ENCODE assay signal across 8 mouse cellular contexts in the genomic region with DNA sequence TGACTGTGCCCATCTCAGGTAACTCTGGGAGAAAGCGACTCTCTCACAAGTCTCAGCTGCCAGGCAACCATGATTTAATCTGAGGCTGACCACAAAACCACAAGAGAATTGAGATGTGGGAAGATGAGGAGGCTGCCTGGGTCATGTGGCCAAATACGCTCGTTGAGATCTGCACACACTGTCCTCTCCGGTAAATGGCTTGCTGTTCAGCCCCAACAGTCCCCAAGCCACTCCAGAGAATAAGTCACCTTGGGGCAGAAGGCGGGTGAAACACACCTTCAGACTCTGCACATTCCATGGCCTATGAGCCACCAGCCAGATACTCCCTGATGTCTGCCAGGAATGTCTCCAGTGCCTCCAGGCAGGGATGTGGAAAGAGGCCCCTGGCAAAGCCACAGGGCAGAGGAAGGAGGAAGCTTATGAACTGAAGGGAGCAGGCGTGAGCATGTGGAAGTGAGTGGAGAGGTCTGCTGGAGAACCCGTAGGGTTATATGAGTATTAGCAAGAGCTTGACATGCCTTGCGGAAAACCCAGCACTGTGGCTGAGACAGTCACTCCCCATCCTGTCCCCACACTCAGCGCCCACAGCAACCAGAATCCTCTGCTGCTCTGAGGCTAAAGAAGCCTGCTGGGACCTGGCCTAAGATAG.
DNase-seq lines count a peak whose midpoint lies in the region; ATAC-seq lines count a peak whose summit lies in the region.

No protein-coding gene starts in this region.

- WGBS in limb, embryonic 12.5 days, result 66% methylated on average over 9 of the region's 9 CpGs
- 55% methylated on average over 9 of the region's 9 CpGs for WGBS in midbrain, embryonic 16.5 days

- no peaks in the 10 kb centered on the region for H3K27me3 ChIP-seq in limb, embryonic 12.5 days
- H3K27me3 ChIP-seq in midbrain, embryonic 16.5 days (ENCODE audit: control insufficient read depth, insufficient read depth, low read depth, low read length), result no peaks in the 10 kb centered on the region

- ATAC-seq in hematopoietic stem cell, adult 5-6 weeks (replicated peaks in 1 of 2; ENCODE audit: insufficient read depth in 1 of 2, low FRiP score in 2 of 2, low TSS enrichment in 1 of 2, low read depth in 1 of 2, poor library complexity in 2 of 2, severe bottlenecking in 2 of 2), result peak; percentile 33 to 34
- peak; percentile 22; the same call in 1 of the 2 replicates for ATAC-seq in limb, embryonic 12.5 days (ENCODE audit: insufficient number of reproducible peaks, insufficient read depth, low FRiP score, low TSS enrichment, low read depth)
- no peak for ATAC-seq in midbrain, embryonic 16.5 days

- peaks cover 17% of the 10 kb centered on the region for H3K4me1 ChIP-seq in limb, embryonic 12.5 days (replicated peaks)
- peaks cover 9% of the 10 kb centered on the region for H3K4me1 ChIP-seq in midbrain, embryonic 16.5 days (ENCODE audit: control insufficient read depth, insufficient read depth, low read length)

- DNase-seq in adrenal gland, adult 2 months, result peak; percentile 20
- no peak for DNase-seq in adrenal gland, adult 18-20 months (ENCODE audit: low spot score in 2 of 2)
- peak; percentile 84 for DNase-seq in ZHBTc4 (ENCODE audit: low read depth, low spot score)
- DNase-seq in testis, postnatal 14 days (ENCODE audit: low spot score), result no peak
- no peak for DNase-seq in layer of hippocampus, postnatal 14 days (ENCODE audit: low spot score in 2 of 2)

- H3K9ac ChIP-seq in limb, embryonic 12.5 days (replicated peaks), result peak overlapping the region; percentile 6; the same call in 1 of the 2 replicates
- H3K9ac ChIP-seq in midbrain, embryonic 16.5 days (ENCODE audit: low read depth, low read length), result no peak overlapping the region; the same call in 1 of the 2 replicates

- 0 out of 2 replicates have a peak overlapping the region, but pooled peaks have one; percentile 1 for H3K4me3 ChIP-seq in limb, embryonic 12.5 days (replicated peaks)
- peak overlapping the region; percentile 12; the same call in 1 of the 2 replicates for H3K4me3 ChIP-seq in midbrain, embryonic 16.5 days (ENCODE audit: low read depth, low read length)

- no peaks in the 10 kb centered on the region for H3K9me3 ChIP-seq in limb, embryonic 12.5 days
- H3K9me3 ChIP-seq in midbrain, embryonic 16.5 days (replicated peaks; ENCODE audit: control insufficient read depth, low read length, poor library complexity, severe bottlenecking), result no peaks in the 10 kb centered on the region

- H3K27ac ChIP-seq in limb, embryonic 12.5 days, result peak overlapping the region; percentile 47; the same call in 1 of the 2 replicates
- peak overlapping the region; percentile 44; the same call in 1 of the 2 replicates for H3K27ac ChIP-seq in midbrain, embryonic 16.5 days (ENCODE audit: low read length)

- H3K4me2 ChIP-seq in limb, embryonic 12.5 days, result no peak overlapping the region; the same call in 1 of the 2 replicates
- peak overlapping the region; percentile 11 for H3K4me2 ChIP-seq in midbrain, embryonic 16.5 days (ENCODE audit: low read length)

- no peaks in the 10 kb centered on the region for H3K36me3 ChIP-seq in limb, embryonic 12.5 days
- no peaks in the 10 kb centered on the region for H3K36me3 ChIP-seq in midbrain, embryonic 16.5 days (ENCODE audit: control insufficient read depth, insufficient read depth, low read length)

Comparison
In these comparisons a context has a peak if more than half of its experiments do, and no peak if none do; other contexts are left out.
1. DNase-seq: peak in adrenal gland, adult 2 months (single experiment) and ZHBTc4 (single experiment); none in adrenal gland, adult 18-20 months (0 of 2), testis, postnatal 14 days (single experiment) and layer of hippocampus, postnatal 14 days (0 of 2).